Mouse (Mus musculus) adrenal gland, postnatal 25 days (tissue): Measurements from ENCODE around the gene Endov. TPM values are rescaled to one million over a fixed set of nuclear protein-coding genes. Genes with fewer than 3 reads are reported as not detected.

Source experiments
- DNase-seq: peaks from one replicate; pipeline ENCODE4 v3.0.0; 2021; ENCODE audit warnings: mixed read lengths
- long read RNA-seq: library from polyadenylated mRNA; stranded (forward); transcript quantifications from one replicate; pipeline ENCODE4 v2.0.0, GENCODE M21; 2021
- total RNA-seq: library from RNA; stranded (reverse); gene quantifications from 2 replicates; pipeline ENCODE4 v1.2.3, GENCODE M21; 2021

Endov gene
- total RNA-seq, result 18.7 and 28.9 TPM in 2 replicates
- long read RNA-seq, full-length matches to known transcripts, result 2 of 8 reads
- long read RNA-seq, partial matches to known transcripts, result 0 of 8 reads
- long read RNA-seq, other reads (novel, unspliced or antisense), result 6 of 8 reads

DNA sequence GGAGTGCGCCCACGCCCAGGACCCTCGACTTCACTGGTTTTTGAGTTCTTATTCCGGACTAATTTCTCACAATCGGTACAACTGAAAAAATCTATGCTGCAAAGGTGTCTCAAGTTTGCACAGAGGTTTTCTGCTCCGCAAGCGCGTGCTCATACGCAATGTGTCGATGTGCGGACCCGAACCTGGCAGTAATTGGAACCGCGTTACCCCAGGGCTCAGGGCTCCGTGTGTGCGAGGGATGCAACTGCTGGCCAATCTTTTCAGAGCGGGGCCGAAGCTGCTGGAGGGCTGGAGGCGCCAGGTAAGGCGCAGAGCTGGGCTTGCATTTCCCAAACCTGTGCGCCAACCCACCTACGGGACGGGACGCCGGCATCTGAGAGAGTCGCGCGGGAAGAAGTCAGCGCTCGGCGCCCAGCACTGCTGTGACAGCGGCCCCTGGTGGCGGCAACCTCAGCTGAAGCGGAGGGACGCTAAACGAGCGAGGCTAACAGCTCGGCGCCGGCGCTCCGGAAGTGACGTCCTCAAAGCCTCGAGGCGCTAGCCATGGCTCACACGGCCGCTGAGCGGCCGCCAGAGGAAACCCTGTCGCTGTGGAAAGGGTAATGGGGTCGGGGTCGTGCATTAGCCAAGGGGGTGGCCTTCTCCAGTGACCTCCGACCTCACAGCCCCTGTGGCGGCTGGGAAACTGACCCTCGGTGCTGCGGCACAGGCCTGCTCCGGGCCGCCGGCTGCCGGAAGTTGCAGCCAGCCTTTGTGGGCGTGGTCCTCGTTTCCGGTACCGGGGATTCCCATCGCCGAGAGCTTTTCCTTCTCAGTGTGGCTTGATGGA, at the start of gene Endov:
Endov (plus strand) TSS at position 487 of the 829 bp plus-strand sequence.
- peak; percentile 100 for DNase-seq

DNA sequence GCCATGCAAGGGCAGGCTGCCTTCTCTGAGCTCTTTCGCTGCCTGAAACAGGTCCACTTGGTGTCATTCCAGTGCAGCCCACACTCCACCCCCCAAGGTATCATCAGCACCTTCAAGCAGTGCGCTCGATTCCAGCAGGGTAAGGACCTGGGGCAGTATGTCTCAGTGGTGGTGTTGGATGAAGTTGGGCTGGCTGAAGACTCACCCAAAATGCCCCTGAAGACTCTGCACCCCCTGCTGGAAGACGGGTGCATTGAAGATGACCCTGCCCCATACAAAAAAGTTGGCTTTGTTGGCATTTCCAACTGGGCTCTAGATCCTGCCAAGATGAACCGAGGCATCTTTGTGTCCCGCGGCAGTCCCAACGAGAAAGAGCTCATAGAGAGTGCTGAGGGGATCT, 48.9 kb upstream of the Endov start:
- DNase-seq, result no peak

DNA sequence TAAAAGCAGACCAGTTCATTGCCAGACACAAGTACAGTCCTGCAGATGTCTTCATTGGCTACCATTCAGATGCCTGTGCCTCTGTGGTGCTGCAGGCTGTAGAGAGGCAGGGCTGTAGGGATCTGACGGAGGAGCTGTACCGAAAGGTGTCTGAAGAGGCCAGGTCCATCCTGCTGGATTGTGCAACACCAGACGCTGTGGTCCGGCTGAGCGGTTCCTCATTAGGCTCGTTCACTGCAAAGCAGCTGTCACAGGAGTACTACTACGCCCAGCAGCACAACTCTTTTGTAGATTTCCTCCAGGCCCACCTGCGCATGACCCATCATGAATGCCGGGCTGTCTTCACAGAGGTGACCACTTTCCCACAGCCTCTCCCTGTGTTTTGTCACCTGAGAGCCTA, 47.7 kb upstream of the Endov start:
- no peak for DNase-seq

DNA sequence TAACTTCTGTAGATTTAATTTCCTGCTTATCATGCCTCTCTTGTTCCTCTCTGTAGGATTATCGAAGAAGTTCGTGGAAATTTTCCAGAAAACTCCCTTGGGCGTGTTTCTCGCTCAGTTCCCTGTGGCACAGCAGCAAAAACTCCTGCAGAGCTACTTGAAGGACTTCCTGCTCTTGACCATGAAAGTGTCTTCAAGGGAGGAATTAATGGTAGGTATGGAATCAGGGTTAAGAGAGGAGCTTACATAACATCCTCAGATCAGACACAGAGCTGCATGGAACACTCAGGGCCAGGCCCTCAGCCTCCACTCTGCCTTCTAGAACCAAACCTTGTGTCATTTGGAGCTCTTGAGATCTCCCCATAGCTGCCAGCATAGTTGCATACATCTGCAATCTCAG, 35.0 kb upstream of the Endov start:
- DNase-seq, result no peak

DNA sequence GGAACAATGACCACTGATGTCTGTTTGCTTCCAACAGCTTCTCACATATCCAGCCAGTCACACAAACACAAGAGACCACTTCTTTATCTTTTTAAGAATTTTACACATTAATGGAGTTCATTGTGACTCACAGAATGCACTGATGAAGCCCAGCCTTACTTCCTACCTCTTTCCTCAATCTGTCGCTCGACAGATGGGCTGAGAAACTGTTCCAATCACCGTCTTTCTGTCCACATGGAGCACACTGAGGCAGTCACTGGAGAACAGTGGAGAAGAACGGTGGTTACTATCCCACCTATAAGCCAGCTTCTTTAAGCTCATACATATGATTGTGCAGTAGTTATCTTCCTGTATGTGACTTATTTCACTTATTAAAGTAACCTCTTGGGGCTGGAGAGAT, 13.3 kb upstream of the Endov start:
- DNase-seq, result no peak

DNA sequence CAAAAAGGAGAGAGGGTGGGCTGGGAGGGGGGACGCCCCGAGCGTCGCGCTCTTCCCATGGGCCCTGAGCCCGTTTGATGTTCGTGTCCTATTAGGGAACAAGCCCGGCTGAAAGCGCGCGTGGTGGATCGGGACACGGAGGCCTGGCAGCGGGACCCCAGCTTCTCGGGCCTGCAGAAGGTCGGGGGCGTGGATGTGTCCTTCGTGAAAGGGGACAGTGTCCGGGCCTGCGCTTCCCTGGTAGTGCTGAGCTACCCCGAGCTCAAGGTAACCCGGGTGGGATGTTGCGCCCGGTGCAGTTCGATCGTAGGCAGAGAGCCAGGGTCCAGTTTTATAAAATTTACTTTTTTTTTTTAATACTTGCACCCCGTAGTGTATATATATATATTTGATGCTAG, 542 bp downstream of the Endov start:
- DNase-seq, result no peak

DNA sequence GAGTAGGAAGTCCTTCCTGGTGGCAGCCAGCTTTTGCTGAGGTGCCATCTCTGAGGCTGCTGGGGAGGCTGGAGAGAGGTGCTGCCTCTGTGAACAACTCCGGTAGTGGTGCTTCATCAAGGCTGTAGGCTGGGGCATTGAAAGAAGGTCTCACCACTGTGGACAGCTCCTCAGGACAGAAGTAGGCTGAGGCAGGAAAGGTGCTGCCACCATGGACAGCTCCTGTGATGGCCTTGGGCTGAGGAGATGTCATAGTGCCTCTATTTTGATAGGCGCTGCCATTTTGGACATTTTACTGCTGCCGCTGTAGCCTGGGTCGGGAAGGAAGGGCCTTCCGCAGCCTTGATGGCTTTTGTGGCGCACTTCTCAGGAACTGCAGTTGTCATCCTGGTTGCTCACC, 1.7 kb downstream of the Endov start:
- no peak for DNase-seq

DNA sequence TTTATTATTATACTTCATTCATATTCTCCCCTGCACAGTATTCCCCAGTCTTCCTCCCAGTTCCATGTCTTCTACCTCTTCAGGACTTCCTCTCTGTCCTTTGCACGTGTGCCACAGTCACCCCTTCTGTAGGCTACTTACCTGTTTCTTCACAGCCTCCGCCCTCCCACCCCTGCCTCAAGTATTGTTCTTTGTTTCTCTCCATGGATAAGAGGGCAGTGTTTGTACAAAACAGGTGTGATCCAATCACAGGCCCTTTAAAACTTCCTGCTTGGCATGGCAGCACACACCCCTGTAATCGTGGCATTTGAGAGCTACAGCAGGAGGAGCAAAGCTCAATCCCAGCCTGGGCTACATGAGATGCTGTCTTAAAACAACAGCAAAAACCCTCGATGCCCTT, 2.4 kb downstream of the Endov start:
- no peak for DNase-seq

DNA sequence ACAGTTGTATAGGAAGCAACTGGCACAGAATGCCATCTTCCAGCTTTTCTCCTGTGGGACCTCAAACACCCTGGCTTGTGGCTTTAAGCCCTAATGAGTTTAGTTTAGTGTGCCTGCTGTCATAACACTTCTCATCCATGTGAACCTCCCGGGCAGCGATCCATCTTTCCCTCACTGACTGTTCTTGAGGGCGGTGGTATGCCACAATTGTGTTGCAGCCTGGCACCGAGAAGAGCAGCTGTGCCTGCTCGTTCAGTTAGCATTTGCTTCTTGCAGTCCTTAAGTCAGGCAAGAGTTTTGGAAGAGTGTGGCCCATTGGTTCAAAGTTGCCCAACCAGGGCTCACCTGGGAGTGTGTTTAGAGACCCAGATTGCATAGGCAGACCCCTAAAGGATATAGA, 5.0 kb downstream of the Endov start:
- DNase-seq, result no peak

DNA sequence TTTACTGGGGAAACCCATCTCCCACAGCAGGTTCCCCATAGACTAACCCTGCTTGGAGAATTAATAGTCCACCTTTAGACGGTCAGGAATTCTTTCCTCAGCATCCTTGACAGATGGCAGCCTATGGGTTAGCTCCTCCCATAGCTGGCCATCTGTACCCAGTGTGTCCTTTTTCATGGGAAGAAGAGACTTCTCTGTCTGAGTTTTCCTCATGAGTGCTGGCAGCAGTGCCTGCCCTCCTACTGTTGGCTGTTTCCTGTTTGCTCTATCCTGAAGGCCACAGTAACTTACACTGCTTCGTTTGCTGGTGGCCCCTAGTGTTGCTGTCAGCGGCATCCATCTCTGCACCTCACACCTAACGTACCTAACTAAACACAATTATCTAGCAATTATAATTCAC, 6.3 kb downstream of the Endov start:
- DNase-seq, result no peak

DNA sequence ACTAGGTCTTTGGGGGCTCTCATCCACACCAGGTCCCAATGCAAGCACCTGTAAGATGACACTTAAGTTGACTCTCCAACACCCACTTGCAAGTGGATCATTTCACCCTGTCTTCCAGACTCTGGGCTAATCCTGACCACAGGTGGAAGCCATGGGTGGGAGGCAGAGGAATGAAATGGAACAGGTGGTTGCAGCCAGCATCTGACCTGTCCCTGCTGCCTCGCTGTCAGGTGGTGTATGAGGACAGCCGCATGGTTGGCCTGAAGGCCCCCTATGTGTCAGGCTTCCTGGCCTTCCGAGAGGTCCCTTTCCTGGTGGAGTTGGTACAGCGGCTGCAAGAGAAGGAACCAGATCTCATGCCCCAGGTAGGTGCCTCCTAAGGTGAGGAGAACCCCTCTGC, 8.2 kb downstream of the Endov start:
- DNase-seq, result no peak

DNA sequence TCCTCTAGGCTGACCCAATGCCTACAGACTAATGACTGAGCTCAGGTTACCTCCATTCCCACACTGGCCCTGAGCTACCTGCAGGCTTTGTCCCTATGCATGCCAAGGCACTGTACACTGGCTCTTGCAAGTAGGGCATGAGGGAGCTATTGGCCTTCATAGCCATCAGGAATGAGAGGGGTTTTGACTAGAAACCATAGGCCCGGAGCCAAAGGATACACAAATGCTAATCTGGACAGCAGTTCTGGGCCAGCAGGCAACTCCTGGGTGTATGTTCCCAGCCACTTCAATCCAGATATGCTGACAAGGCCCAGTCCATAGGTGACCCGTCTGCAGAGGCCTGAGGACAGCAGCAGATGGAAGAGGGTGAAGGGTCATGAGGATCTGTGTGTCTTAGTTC, 8.9 kb downstream of the Endov start:
- DNase-seq, result no peak

DNA sequence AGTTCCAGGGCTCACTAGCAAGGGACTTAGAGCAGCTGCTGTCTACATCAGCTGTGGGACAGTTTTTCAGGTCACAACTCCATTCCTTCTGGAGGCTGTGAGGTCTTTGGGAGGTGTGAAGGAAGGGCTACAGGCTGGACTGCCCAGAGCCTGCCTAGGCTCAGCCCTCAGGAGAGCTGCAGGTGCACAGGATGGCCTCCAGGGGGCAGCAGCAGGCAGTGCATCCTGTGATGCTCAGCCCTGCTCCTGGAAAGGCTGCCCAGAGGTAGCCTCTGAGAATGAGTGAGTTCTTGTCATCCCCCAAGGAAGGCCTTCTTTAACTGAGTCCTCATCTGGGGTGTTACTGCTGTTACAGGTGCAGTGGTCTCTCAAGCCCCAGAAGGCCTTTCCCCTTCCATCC, 12.5 kb downstream of the Endov start:
- DNase-seq, result peak; percentile 79

DNA sequence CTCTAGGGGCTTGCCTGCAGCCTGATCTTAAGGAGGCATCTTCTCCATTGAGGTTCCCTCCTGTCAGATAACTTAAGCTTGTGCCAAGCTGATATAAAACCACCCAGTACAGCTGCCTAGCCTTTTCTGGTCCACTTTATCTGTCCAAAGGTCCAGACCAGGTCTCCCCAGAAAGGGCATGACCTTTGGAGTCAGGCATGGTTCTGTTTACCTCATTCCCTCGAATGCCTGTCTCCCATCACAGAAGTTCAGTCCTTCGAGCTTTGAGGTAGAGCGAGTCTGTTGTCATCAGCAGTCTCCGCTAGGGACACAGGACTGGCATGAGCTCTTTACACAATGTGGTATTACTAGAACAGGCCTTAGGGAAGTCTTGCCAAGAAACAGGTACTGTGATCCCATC, 15.2 kb downstream of the Endov start:
- no peak for DNase-seq

DNA sequence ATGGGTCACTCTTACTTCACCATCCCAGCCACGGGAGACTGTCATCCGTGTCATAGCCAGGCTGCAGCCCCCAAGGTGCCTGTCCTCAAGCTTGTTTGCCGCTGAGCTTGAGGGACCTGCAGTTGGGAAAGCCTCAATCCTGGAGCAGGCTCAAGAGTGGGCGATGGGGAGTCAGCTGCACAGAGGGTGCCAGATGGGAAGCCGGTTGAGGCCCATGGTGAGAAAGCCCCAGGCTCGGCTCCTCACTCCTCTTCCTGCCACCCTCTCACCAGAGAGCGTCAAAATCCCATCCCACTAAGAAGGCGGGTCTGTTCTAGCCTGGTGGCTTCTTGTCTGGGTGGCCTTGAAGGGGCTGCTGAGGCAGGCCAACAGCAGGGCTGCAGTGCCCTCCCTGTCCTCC, 16.6 kb downstream of the Endov start:
- DNase-seq, result no peak

DNA sequence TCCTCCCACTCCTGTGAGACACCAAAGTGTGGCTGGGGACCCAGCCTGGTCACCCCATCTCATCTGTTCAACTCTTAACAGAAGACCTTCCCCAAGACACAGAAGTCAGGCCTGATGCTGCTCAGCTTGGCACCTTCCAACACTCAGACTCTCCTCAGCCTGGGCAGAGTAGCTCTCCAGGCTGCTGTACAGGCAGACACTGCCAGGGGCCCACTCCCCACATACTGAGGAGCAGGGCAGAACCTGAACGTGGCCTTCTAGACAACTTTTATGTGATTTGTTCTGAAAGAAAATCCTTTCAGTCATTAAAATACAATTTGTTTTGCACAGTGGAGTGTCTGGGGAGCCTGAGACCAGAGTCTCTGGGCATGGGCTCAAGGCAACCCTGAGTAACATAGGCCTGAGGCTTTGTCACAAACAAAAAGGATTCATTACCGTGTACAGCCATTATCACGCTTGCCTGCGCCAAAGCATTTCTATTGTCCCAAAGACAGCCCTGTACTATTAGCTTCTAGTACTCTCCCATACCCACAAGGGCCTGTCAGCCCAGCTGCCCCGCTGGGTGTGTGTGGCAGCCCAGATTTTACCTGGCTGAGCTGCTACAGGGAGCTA, 18.1 kb downstream of the Endov start:
- no peak for DNase-seq

DNA sequence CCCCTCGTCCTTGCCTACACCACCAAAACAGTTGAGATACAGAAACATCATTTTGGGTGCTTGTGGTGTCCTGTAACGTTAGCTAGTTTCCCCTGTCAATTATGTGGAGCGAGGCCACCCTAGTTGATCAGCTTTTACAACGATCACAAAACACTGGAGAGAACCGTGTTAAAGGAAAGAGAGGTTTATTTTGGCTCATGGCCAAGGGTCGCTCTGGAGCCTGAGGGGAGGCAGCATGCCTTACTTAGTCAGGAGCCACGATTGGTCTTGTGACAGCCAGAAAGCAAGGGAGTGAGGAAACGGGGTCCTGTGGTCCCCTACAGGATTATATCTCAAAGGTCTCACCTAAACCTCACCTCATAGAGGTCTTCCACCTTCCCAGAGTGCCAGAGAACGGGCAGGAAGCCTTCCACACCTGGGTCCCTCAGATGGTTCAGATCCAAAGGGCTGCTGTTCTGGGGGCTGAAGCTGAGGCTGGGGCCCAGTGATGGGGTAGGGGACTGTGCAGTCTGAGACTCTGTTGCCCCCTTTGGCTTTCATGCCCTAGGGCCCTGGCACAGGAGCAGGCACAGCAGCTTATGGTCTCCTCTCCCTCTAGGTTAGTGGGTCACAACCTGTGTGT, 22.0 kb downstream of the Endov start:
- DNase-seq, result no peak

DNA sequence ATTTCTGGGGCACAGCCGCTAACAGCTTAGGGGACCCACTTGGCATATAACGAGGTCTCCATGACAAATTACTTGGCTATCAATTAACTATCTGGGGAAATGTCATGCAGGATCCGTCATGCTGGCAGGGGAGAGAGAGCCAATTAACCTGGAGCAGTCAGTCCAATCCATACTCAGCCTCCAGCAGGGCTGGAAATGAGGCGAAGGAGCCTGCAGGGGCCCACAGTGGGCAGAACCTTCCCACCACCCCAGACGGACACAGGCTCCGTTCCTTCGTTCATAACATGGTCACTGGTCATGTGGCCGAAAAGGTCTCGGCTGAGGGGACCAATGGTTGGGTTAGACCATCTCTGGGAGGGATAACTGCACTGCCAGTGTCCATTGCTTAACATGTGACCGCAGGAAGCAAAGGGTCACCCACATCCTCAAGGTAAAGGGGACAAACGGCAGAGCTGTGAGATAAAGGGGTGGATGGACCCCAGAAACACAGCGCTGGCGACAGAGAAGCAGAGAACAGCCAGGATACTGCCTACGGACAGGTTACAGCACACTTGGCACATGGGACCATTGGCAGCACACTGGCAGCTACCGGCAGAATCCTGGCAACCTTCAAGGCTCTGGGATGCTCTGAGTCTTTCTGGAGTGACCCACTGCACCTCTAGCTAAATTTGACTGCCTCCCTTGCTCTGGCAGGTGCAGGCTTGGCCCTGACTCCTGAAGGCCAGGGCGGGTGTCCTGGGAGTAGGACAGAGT, 23.1 kb downstream of the Endov start:
- DNase-seq, result no peak

DNA sequence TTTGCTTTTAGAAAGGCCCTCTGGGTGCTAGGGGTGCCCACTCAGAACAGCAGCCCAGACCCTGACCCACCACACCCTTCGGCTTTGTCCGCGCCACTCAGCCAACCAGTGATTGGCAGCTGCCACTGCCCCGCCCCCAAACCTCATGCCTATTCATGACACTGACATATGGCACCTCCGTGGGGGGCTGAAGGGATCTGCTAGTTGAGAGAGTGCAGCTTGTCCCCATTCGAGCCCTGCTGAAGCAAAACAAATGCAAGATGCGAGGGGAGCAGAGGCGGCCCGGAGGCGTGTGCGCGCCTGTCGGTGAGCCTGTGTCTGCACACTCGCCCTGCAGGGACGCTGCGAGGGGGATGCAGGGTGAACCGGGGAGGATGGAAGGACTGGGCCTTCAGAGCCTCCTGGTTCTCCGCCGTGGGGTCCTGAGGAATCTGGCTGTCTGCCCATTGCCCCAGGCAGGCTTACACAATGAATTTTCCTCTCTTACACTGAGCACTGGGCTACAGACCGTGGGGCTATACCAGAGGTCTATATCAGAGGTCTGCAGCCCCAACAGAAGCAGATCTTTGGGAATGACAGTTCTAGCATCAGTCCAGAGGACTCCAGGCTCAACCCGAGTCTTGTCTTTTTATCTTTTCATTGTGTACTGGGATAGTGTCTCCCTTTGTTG, 24.0 kb downstream of the Endov start:
- peak; percentile 43 for DNase-seq

DNA sequence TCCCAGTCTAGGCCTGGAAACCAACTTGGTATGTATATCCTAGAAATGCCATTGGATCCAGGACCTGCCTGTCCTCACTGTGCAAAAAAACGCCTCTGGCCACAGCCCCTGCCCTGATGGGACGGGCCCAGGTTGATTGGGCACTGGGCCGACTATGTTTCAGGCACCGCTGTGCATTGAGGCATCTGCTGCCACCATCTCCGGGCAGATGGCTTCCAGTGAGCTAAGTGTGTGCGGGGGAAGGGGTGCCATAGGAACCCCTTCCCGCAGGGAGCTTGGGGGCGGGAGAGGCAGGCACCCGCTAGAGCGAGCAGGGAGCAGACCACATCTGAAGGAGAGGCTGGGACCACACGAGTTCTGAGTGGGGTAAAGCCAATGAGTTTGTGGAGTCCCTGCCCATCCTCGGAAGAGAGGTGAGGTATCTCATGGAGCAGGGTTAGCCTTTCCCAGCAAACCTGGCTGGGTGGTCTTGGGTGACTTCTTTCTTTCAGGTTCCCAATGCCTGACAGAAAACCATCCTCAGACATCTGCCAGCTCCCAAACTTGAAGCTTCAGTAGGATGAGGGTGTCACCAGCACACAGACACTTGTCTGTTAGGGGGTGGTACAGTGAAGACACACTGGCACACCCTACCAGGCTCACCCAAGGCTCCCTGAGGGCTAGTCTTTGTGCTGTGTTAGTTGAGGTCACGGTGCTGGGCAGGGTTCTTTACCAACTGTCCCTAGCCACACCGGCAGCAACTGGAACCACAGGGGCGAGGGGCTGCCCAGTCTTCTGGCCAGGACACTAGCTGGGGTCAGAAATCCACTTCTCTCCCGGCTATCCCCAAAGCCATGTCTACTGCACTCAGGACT, 24.9 kb downstream of the Endov start:
- DNase-seq, result no peak
